Mouse (Mus musculus): ENCODE data around the gene Dnaaf3. TPM values are rescaled to one million over a fixed set of nuclear protein-coding genes. Genes with fewer than 3 reads are reported as not detected.
"Not testable (repeated sequence)": the region's sequence is repeated elsewhere in the genome, so short reads cannot be mapped to it uniquely, and the experiment has no call there.

The Dnaaf3 gene
- polyA plus RNA-seq, 1 experiment: 2.2 TPM

DNA sequence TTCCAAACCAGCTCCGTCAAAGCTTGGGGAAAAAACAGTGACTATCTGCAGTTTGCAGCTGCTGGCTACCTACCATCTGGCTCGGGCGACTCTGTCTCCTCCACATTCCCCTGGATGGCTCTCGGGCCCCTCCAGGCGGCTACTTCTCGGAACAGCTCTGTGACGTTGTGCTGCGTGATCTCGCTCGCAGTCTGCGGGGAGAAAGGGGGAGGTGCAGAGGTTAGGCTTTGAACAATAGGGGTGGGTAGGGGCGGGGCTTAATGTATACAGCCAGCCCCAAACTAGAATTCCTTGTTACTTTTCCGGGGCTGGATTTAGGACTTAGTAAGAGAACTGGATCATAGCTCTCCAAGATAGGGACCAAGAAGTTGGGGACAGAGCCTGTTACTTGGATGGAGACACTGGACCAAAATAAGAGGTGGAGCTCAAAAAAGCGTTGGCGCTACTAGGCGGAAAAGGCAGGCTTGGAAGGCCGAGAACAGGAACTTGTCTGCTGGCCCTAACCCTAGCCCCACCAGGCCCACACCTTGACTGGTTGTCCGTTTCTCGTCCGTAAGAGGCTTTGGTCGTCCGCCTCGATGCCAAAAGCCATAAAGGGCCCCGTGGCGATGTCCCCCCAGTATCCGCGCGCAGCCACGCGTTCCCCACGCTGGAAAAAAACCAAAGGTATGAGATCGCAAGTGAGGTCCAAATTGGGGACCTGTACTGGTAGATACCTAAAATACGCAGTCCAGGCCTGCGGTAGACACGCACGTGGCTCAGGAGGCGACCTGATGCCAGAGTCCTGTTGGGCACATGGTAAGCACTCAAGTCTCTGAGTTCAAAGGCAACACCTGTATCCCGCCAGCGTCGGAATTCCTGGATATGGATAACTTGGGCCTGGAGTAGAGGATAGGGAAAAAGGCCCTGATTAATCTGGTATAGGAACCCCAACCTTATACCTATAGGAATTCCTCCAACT is 5.6 kb downstream of the Dnaaf3 start:
- peak overlapping the region; percentile 58; the same call in 1 of the 2 replicates for H3K27ac ChIP-seq (ENCODE audit: control insufficient read depth, insufficient read depth, low read depth, low read length, poor library complexity)
- peak; percentile 63 for TF ChIP-seq CTCF (IDR thresholded peaks at IDR 0.05; ENCODE audit: control insufficient read depth, insufficient read depth, low read length)
- TF ChIP-seq POLR2A (IDR thresholded peaks at IDR 0.05; ENCODE audit: borderline replicate concordance, control insufficient read depth, low read depth, low read length): no peak
- H3K4me1 ChIP-seq (ENCODE audit: control insufficient read depth, insufficient read depth, low read length): no peaks in the 10 kb centered on the region; the same call in 1 of the 2 replicates
- 16% methylated on average over 40 of the region's 40 CpGs for WGBS
- H3K4me3 ChIP-seq (replicated peaks; ENCODE audit: control insufficient read depth, low read depth, low read length): peak overlapping the region; percentile 44

- not testable (repeated sequence) for H3K4me1 ChIP-seq (ENCODE audit: control insufficient read depth, insufficient read depth, low read length); H3K4me3 ChIP-seq (replicated peaks; ENCODE audit: control insufficient read depth, low read depth, low read length); H3K27ac ChIP-seq (ENCODE audit: control insufficient read depth, insufficient read depth, low read depth, low read length, poor library complexity)
- WGBS: 57% methylated on average over 15 of the region's 15 CpGs
- TF ChIP-seq CTCF (IDR thresholded peaks at IDR 0.05; ENCODE audit: control insufficient read depth, insufficient read depth, low read length): peak; percentile 71
These were observed 7.9 kb downstream of the Dnaaf3 start, which contains the start of gene Tnni3 for GRCm38 (mm10) chr7:4524212-4524922. Tnni3 (minus strand) TSS chr7:4524229.

DNA sequence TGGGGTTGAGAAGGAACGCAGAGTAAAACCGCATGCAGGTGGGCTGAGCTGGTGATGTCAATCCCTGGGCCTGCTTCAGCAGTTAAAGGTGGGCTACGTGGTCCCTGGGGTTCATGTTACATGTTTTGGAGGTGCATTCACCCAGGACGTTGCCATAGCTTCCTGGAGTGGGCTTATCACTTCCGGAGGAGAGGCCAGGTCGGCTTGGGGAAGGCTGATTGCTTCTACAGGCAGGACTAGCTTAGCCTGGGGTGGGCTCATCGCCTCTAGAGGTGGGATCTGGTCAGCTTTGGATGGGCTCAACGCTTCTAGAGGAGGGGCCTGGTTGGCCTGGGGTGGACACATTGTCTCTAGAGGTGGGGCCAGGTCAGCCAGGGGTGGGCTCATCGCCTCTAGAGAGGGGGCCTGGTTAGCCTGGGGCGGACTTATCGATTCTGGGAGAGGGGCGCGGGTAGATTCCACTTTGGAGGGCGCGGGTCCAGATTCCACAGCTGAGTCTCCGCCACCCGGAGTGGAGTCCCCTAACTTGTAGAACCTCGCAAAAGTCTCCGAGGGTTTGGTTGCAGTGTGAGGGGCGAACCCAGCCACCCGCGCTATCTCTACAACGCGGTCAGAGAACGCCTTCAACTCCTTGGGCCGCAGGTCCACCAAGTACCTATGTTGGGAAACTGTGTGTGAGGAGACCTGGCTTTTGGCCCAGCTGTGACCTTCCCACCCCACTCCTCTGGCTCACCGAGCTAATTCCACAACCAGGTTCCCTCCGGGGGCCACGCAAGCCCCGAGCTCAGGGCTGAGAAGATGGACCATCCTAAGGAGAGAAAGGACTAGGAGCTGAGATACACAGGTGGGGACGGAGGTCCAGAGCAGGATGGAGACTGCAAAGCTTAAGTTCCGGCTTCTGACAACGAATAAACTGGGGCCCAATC is 8.8 kb downstream of the Dnaaf3 start:
- TF ChIP-seq CTCF (IDR thresholded peaks at IDR 0.05; ENCODE audit: control insufficient read depth, insufficient read depth, low read length) (no peak), POLR2A (IDR thresholded peaks at IDR 0.05; ENCODE audit: borderline replicate concordance, control insufficient read depth, low read depth, low read length) (no peak)
- Histone ChIP-seq H3K4me3 (replicated peaks; ENCODE audit: control insufficient read depth, low read depth, low read length) (no peak overlapping the region), H3K4me1 (ENCODE audit: control insufficient read depth, insufficient read depth, low read length) (peaks cover 2% of the 10 kb centered on the region; the same call in 1 of the 2 replicates), H3K27ac (ENCODE audit: control insufficient read depth, insufficient read depth, low read depth, low read length, poor library complexity) (no peak overlapping the region)
- WGBS: 86% methylated on average over 33 of the region's 33 CpGs

- H3K27ac ChIP-seq (ENCODE audit: control insufficient read depth, insufficient read depth, low read depth, low read length, poor library complexity): no peak overlapping the region
- H3K4me3 ChIP-seq (replicated peaks; ENCODE audit: control insufficient read depth, low read depth, low read length): no peak overlapping the region
- TF ChIP-seq POLR2A (IDR thresholded peaks at IDR 0.05; ENCODE audit: borderline replicate concordance, control insufficient read depth, low read depth, low read length): no peak
- TF ChIP-seq CTCF (IDR thresholded peaks at IDR 0.05; ENCODE audit: control insufficient read depth, insufficient read depth, low read length): no peak
- peaks cover 3% of the 10 kb centered on the region; the same call in 1 of the 2 replicates for H3K4me1 ChIP-seq (ENCODE audit: control insufficient read depth, insufficient read depth, low read length)
- WGBS: 70% methylated on average over 6 of the region's 6 CpGs
These were observed 10.0 kb downstream of the Dnaaf3 start for GRCm38 (mm10) chr7:4522292-4522691.

DNA sequence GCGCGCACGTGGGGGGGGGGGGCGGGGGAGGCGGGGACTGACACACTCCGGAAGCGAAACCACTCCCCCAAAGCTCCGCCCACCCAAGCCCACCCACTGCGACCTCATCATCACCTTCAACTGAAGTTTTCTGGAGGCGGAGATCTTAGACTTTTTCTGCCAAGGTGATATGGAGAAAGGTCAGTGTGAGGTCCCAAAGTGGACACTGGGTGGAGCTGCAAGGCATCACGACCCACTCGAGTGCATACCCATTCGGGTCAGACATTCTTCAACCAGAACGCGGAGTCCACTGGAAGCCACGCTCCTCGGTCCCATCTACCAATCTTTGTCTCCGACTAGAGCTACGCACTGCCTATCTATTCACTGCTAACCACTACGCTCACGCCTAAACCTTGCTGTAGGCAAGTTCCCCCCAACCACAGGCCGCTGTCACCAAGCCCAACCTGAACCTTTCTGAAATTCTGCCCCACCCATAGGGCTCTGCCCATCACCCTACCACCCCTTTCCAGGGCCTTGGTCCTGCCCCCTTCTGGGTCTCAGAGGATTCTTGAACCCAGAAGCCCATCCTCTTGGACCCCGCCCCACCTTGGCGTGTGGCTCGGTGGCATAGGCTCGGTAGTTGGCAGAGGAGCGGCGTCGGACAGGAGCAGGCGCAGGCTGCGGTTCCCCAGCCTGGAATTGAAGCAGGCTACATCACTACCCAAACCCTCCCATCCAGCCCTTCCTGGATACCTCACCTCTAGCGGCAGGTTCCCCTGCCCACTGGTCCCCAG is 10.8 kb downstream of the Dnaaf3 start:
- 0 out of 2 replicates have a peak, but pooled peaks have one; percentile 9 for TF ChIP-seq CTCF (IDR thresholded peaks at IDR 0.05; ENCODE audit: control insufficient read depth, insufficient read depth, low read length)
- no peak for TF ChIP-seq POLR2A (IDR thresholded peaks at IDR 0.05; ENCODE audit: borderline replicate concordance, control insufficient read depth, low read depth, low read length)
- no peak overlapping the region for H3K4me3 ChIP-seq (replicated peaks; ENCODE audit: control insufficient read depth, low read depth, low read length)
- 40% methylated on average over 32 of the region's 32 CpGs for WGBS
- H3K4me1 ChIP-seq (ENCODE audit: control insufficient read depth, insufficient read depth, low read length): peaks cover 3% of the 10 kb centered on the region; the same call in 1 of the 2 replicates
- H3K27ac ChIP-seq (ENCODE audit: control insufficient read depth, insufficient read depth, low read depth, low read length, poor library complexity): no peak overlapping the region

DNA sequence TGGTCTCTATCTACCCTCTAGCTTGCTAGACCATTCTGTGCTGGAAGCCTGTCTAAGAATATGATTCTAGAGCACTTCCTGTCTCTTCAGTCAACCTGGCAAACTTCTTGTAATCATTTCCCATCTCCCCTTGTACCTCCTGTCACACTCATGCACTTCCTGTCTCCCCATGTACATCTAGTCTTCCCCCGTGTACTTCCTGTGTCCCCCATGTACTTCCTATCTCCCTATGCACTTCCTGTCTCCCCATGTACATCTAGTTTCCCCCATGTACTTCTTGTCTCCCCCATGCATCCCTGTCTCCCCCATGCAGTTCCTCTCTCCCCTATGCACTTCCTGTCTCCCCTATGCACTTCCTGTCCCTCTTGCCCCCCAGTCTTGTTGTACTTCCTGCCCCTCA is 13.8 kb downstream of the Dnaaf3 start:
- Histone ChIP-seq H3K4me3 (replicated peaks; ENCODE audit: control insufficient read depth, low read depth, low read length) (no peak overlapping the region), H3K4me1 (ENCODE audit: control insufficient read depth, insufficient read depth, low read length) (peaks cover 3% of the 10 kb centered on the region; the same call in 1 of the 2 replicates), H3K27ac (ENCODE audit: control insufficient read depth, insufficient read depth, low read depth, low read length, poor library complexity) (no peak overlapping the region)
- WGBS: 4% methylated on average over 1 of the region's 1 CpGs
- TF ChIP-seq CTCF (IDR thresholded peaks at IDR 0.05; ENCODE audit: control insufficient read depth, insufficient read depth, low read length): no peak
- no peak for TF ChIP-seq POLR2A (IDR thresholded peaks at IDR 0.05; ENCODE audit: borderline replicate concordance, control insufficient read depth, low read depth, low read length)
